Mouse (Mus musculus) lung, adult 2 months (tissue): ENCODE measurements around the gene Gltp.

Source experiments
- CTCF ChIP-seq: fragments of 200-500 bp; IDR thresholded peaks from 2 replicates; pipeline ENCODE4 v1.5.1; 2011; ENCODE audit warnings: mild to moderate bottlenecking, low read length, control low read depth; ENCODE audit not compliant: insufficient read depth
- POLR2A ChIP-seq: fragments of 200-500 bp; IDR thresholded peaks from 2 replicates; pipeline ENCODE4 v1.6.1; 2011; ENCODE audit warnings: low read depth, mild to moderate bottlenecking, control low read depth, low read length, borderline replicate concordance; ENCODE audit errors: extremely low read depth

GRCm38 (mm10) chr5:114731969-114732368 lies 41.2 kb upstream of the Gltp start:
- TF ChIP-seq CTCF: no peak
- no peak for TF ChIP-seq POLR2A
